ENCODE assay signal across 8 mouse cellular contexts in genomic region chr11:96861878-96862289, GRCm38 (mm10). TPM values are rescaled to one million over a fixed set of nuclear protein-coding genes. Genes with fewer than 3 reads are reported as not detected.
DNase-seq lines count a peak whose midpoint lies in the region; ATAC-seq and TF ChIP-seq lines count a peak whose summit lies in the region.

No protein-coding gene starts in this region.

- ATAC-seq in activated CD4-positive, CD25-positive, alpha-beta regulatory T cell, adult 4 months, result peak; percentile 93
- ATAC-seq in inflammation-experienced regulatory T-cells, adult 6 months, result peak; percentile 96
- peak; percentile 91 for ATAC-seq in megakaryocyte-erythroid progenitor cell, adult 5-6 weeks (replicated peaks; ENCODE audit: low FRiP score, low TSS enrichment, poor library complexity, severe bottlenecking)

- intact Hi-C loops in left cerebral cortex, postnatal 10 days (cut with DNase I), result loop anchor here (2.0 to 10.0 kb wide), 5 partner anchors 85 to 581 kb away; partner anchors contain the start of genes Hoxb8 and Snx11

- peak overlapping the region; percentile 42 for H3K4me3 ChIP-seq in cortical plate, adult 2 months (ENCODE audit: insufficient read depth, low read length)

- H3K27ac ChIP-seq in cortical plate, adult 2 months (ENCODE audit: insufficient read depth, low read length), result no peak overlapping the region

- peak; percentile 91 for TF ChIP-seq CTCF in cortical plate, adult 2 months (IDR thresholded peaks at IDR 0.05; ENCODE audit: extremely low read depth, insufficient read depth, low read length)

- peak; percentile 34; the same call in 1 of the 2 replicates for TF ChIP-seq POLR2A in cortical plate, adult 2 months (IDR thresholded peaks at IDR 0.05; ENCODE audit: extremely low read depth, insufficient read depth, low read length)

- DNase-seq in gastrocnemius, postnatal 10 days, result peak; percentile 98
- peak; percentile 91 to 95 for DNase-seq in left cerebral cortex, postnatal 10 days (ENCODE audit: extremely low spot score in 1 of 2, low spot score in 2 of 2)
- peak; percentile 92 for DNase-seq in right cerebral cortex, postnatal 25 days
- peak; percentile 92 to 96 for DNase-seq in urinary bladder, postnatal 4 days (ENCODE audit: low spot score in 2 of 2)

- peaks cover 2% of the 10 kb centered on the region; the same call in 1 of the 2 replicates for H3K4me1 ChIP-seq in cortical plate, adult 2 months (ENCODE audit: control insufficient read depth, insufficient read depth, low read length)

RNA-seq across cellular contexts. Expression of gene Copz2, which starts 12.2 kb away (rescaled TPM):
- not detected for polyA plus RNA-seq in activated CD4-positive, CD25-positive, alpha-beta regulatory T cell, adult 4 months (2017; shearing (Covaris generic))
- 14.2 and 14.7 TPM in 2 replicates for polyA plus RNA-seq in cortical plate, adult 2 months (2012; rRNA removed)
- 10 to 100 TPM; 47.2 to 55.1 TPM for total RNA-seq in gastrocnemius, postnatal 10 days (2021)
- polyA plus RNA-seq in inflammation-experienced regulatory T-cells, adult 6 months (2017; shearing (Covaris generic)), result not detected
- 1 to 10 TPM; 2.5 to 3.1 TPM for total RNA-seq in left cerebral cortex, postnatal 10 days (2021)
- total RNA-seq in megakaryocyte-erythroid progenitor cell, adult 5-6 weeks (2014; fragmentation: Nextera tagmentation), result not detected in 2 replicates
- 1.0 and 3.2 TPM in 2 replicates for total RNA-seq in megakaryocyte-erythroid progenitor cell, adult 5-6 weeks (2017)

RNA-seq across cellular contexts. Expression of gene Nfe2l1, which starts 32.1 kb away (rescaled TPM):
- polyA plus RNA-seq in activated CD4-positive, CD25-positive, alpha-beta regulatory T cell, adult 4 months (2017; shearing (Covaris generic)), result 10 to 100 TPM; 19.7 to 22.1 TPM
- polyA plus RNA-seq in cortical plate, adult 2 months (2012; rRNA removed), result 202 and 207 TPM in 2 replicates
- 100 to 1,000 TPM; 194 to 201 TPM for total RNA-seq in gastrocnemius, postnatal 10 days (2021)
- polyA plus RNA-seq in inflammation-experienced regulatory T-cells, adult 6 months (2017; shearing (Covaris generic)), result 10 to 100 TPM; 17.8 to 21.4 (median 20.7) TPM
- 100 to 1,000 TPM; 167 to 175 TPM for total RNA-seq in left cerebral cortex, postnatal 10 days (2021)
- 22.2 and 53.3 TPM in 2 replicates for total RNA-seq in megakaryocyte-erythroid progenitor cell, adult 5-6 weeks (2014; fragmentation: Nextera tagmentation)
- total RNA-seq in megakaryocyte-erythroid progenitor cell, adult 5-6 weeks (2017), result 27.3 and 47.5 TPM in 2 replicates

RNA-seq across cellular contexts. Expression of gene Cdk5rap3, which starts 54.4 kb away (rescaled TPM):
- 10 to 100 TPM; 86.7 to 92.1 TPM for polyA plus RNA-seq in activated CD4-positive, CD25-positive, alpha-beta regulatory T cell, adult 4 months (2017; shearing (Covaris generic))
- polyA plus RNA-seq in cortical plate, adult 2 months (2012; rRNA removed), result 42.9 and 44.8 TPM in 2 replicates
- total RNA-seq in gastrocnemius, postnatal 10 days (2021), result 10 to 100 TPM; 30.0 to 39.3 TPM
- polyA plus RNA-seq in inflammation-experienced regulatory T-cells, adult 6 months (2017; shearing (Covaris generic)), result 100 to 1,000 TPM in 1 of 3 experiments, 10 to 100 TPM in 2; 93.2 to 124 (median 96.9) TPM
- 10 to 100 TPM; 50.5 to 52.5 TPM for total RNA-seq in left cerebral cortex, postnatal 10 days (2021)
- 31.9 and 56.8 TPM in 2 replicates for total RNA-seq in megakaryocyte-erythroid progenitor cell, adult 5-6 weeks (2014; fragmentation: Nextera tagmentation)
- 18.3 and 54.6 TPM in 2 replicates for total RNA-seq in megakaryocyte-erythroid progenitor cell, adult 5-6 weeks (2017)

Comparison
In these comparisons a context has a peak if more than half of its experiments do, and no peak if none do; other contexts are left out.
1. RNA of gene Copz2, which starts 12.2 kb away (total RNA-seq): 47.2 to 55.1 TPM in gastrocnemius, postnatal 10 days; 1.0 to 3.2 TPM in megakaryocyte-erythroid progenitor cell, adult 5-6 weeks and 2.5 to 3.1 TPM in left cerebral cortex, postnatal 10 days; every median in the first group is over 10 times any median in the second.
2. Peak in every context shown above with its lines, with median percentiles within 50 percentile points of each other: ATAC-seq and DNase-seq.